Mouse (Mus musculus) adrenal gland, postnatal 10 days (tissue): ENCODE data around the gene Focad. TPM values are rescaled to one million over a fixed set of nuclear protein-coding genes. Genes with fewer than 3 reads are reported as not detected.

Experiments
- DNase-seq: peaks from one replicate; pipeline ENCODE4 v3.0.0; 2021; ENCODE audit warnings: mixed read lengths
- long read RNA-seq, 2 experiments: library from polyadenylated mRNA; stranded (forward); transcript quantifications; one replicate each; pipeline ENCODE4 v2.0.0; 2021
- total RNA-seq, 2 experiments: library from RNA; stranded (reverse); gene quantifications; 2 replicates each; pipeline ENCODE4 v1.2.3; 2021

Gene Focad
- 10 to 100 TPM; 21.0 to 27.2 TPM for total RNA-seq
- long read RNA-seq, experiment 1, full-length matches to known transcripts: 1 of 21 reads
- long read RNA-seq, experiment 1, partial matches to known transcripts: 18 of 21 reads
- long read RNA-seq, experiment 1, other reads (novel, unspliced or antisense): 2 of 21 reads
- long read RNA-seq, experiment 2, full-length matches to known transcripts: 6 of 11 reads
- long read RNA-seq, experiment 2, partial matches to known transcripts: 2 of 11 reads
- long read RNA-seq, experiment 2, other reads (novel, unspliced or antisense): 3 of 11 reads

GRCm38 (mm10) chr4:88094062-88094767 lies at the start of gene Focad:
TSS of gene Focad (plus strand) at chr4:88094629.
- DNase-seq: peak; percentile 99

DNA sequence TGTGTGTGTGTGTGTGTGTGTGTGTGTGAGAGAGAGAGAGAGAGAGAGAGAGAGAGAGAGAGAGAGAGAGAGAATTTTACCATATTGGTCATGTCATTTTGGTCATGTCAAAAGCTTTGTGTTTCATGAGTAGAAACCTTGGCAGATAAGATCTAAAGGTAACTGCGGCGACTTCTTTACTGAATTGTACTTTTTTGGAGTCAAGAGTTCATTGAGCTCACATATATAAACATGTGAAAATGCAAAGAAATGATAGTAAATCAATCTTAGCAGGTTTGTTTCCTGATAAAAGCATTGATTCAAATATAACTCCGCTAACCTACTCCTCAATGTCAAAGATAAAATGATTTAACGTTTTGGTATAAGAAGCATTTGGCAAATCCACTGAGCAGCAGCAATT lies 49.3 kb upstream of the Focad start:
- no peak for DNase-seq

GRCm38 (mm10) chr4:88046280-88046679 lies 48.1 kb upstream of the Focad start:
- DNase-seq: no peak

- no peak for DNase-seq
Observed at GRCm38 (mm10) chr4:88075388-88075787, 19.0 kb upstream of the Focad start.

DNA sequence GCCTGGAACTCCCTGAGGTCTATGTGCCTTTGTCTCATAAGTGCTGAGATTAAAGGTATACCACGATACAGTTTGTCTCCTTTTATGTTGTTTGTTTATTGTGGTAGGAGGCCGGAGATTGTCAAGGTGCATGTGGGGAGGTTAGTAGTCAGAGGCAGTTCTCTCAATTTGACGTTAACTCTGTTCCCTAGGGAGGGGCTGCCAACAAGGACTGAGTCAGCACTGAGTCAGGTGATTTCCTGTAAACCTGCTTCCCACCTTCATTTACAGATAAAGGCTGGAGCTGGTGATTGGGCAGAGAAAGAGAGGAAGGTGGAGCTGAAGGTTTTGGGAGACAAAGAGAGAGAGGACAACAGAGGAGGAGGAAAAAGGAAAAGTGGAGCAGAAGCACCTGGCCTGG lies 15.4 kb upstream of the Focad start:
- DNase-seq: no peak

DNA sequence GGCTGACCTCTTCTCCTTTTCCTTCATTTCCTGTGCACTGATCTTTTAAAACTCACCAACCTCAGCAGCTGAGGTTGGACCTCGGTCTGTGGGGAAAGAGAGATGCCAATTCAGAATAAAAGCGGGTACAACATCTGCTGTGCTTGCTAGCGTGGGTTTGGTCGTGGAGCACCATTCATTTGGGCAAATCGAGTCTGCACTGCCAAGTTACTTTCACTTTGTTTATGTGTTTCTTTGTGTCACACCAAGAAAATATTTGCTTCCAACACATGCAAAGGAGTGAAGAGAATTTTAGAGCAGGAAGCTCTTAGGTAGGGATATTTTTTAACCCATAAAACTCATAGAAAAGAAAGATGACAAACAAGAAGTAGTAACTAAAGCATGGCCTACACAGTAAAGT lies 13.0 kb upstream of the Focad start:
- DNase-seq: no peak

GRCm38 (mm10) chr4:88081885-88082284 lies 12.5 kb upstream of the Focad start:
- no peak for DNase-seq

DNA sequence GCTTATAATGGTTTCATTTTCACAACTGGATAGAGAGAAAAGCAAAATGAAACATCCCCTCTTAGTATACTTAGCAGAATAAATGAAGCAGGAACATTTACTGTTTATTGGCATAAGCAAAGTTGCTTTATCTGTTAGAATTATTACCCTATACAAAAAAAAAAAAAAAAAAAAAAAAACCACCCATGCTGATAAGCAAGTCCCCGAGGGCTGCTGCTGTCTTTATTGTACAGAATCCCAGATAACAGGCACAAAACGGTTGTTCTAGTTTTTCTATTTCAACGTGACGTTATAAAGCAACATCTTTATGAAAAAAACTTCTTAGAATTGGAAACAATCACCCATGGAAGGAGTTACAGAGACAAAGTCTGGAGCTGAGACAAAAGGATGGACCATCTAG lies 12.0 kb upstream of the Focad start:
- DNase-seq: no peak

DNA sequence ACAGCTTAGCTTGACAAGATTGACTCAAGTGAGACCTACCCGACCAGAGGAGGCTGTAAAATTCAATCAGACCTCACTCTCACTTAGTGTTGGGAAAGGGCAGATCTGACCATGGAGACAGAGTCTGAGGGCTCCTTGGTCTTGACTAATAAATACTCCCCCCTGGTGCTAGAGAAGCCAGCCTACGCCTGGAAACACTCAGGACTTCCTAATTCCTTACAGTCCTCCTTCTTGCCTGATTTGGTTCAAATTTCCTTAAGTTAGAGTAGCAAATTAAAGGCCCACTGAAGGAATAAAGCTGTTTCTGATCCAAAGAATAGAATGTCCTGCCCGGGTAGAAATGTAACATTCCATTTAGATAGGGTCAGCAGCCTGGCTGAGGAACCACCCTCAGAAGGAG lies 10.6 kb upstream of the Focad start:
- DNase-seq: no peak

GRCm38 (mm10) chr4:88090316-88090715 lies 4.1 kb upstream of the Focad start:
- no peak for DNase-seq

DNA sequence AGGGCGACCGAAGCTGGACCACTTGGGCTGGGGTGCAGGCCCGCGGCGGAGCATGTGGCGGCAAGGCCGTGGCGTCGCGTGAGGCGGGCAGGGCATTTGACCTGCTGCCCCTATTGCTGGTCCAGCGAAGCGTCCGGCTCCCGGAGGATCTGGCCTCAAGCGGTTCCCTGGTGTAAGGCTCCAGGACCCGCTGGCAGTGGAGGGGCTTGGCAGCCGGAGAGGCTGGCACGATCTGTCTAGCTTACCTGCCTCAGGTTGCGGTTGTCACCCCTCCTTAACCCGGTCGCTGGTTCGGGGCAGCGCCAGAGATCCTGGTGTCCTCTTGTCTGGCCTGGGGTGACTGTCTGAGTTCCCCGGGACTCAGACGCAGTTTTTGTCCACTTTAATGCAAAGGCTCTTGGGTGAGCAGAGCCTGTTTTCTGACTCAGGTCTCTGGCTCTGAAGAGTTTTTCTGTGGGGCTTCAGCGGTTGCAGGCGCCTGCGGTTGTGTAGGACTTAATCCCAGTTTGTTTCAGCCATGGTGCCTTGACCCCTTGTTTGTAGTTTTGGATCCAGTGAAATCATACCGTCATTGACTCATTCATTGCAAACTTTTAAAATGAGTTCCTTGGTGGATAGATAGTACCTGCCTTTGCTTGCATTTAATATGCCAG lies 465 bp downstream of the Focad start:
- DNase-seq: no peak

DNA sequence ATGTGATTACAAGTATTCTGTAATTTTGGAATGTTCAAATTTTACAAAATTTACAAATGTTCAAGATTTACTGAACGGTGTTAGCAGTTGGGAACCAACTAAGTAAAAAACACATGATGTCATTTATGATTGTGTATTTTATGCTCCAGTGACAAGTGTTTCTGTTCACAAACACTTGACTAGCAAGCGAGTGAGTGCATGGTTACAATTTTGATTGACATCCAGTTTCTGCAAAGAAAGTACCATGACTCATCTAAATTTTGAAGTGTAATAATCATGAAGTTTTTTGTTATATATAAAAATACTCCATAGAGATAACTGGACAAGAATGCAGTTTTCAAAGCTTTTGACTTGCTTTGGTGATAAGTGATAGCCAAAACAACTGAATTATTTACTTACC lies 1.3 kb downstream of the Focad start:
- DNase-seq: no peak

DNA sequence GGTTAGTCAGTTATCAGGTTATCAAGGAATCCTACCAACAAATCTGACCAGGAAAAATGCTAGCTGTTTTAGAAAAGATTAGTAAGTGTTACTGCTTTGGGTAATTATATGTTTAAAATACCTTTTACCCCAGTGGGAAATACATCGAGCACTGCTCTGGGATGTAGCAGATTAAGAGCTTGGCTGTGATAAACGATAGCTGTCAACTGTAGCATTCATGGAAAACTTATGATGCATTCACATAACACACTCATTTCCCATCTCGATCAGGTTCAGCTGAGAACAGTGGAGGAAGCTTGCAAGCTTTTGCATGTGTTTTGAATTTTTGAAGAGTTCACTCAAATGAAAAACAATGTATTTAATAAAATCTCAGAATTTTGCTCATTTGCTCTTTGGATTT lies 14.2 kb downstream of the Focad start:
- no peak for DNase-seq

GRCm38 (mm10) chr4:88117331-88117730 lies 22.9 kb downstream of the Focad start:
- DNase-seq: no peak

DNA sequence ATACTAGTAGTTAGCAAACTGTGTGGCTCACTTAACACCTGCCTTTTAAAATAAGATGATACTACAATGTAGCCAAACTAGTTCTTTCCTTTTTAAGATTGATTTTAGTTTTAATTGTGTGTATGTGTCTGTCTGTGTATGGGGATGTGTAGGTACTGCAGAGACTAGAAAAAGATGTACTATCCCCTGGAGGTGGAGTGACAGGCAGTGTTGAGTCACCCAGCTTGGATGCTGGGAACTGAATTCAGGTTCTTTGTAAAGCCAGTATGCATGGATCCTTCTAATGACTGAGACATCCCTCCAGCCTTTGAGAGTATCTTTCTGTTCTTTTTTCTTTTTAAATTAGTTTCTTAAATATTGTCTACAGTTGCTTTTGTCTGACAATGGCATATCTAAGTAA lies 23.5 kb downstream of the Focad start:
- DNase-seq: no peak

- DNase-seq: no peak
Observed at GRCm38 (mm10) chr4:88118750-88119395, 24.4 kb downstream of the Focad start.

- no peak for DNase-seq
Observed at GRCm38 (mm10) chr4:88120091-88120490, 25.7 kb downstream of the Focad start.

DNA sequence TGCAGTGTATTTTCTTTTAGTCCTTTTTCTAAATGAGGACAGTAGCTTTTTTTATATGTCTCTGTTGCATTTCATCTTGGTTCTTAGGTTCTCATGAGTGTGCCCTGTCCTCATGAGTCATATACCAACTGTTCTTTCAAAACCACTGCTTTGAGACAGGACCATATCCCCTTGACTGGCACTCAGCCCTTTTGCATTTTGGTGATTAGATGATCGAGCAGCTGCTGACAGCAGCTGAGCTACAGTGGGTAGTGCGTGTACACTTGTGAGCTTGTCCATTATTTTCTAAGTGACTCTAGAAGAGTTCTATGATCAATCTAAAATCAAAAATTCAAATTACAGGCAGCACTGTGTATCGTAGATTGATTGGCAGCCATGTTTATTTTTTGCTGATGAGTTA lies 28.0 kb downstream of the Focad start:
- no peak for DNase-seq

DNA sequence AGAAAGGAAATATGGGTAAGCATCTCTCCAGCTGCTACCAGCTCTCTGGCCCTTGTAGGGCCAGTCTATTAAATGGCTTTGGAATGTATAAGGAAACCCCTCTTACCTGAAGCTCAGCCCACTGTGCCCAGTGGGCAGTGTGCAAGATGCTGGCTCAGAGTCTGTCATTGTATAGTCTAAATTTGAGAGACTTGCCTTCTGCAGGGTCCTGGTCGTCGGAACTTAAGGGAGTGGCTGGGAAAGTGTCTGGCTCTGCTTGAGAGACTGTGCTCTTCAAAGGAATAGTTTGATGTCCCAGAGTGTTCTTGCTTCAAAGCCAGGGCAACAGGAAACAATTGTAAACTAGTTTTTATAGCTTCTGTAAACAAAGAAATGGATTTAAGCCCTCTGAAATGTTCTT lies 41.5 kb downstream of the Focad start:
- no peak for DNase-seq

DNA sequence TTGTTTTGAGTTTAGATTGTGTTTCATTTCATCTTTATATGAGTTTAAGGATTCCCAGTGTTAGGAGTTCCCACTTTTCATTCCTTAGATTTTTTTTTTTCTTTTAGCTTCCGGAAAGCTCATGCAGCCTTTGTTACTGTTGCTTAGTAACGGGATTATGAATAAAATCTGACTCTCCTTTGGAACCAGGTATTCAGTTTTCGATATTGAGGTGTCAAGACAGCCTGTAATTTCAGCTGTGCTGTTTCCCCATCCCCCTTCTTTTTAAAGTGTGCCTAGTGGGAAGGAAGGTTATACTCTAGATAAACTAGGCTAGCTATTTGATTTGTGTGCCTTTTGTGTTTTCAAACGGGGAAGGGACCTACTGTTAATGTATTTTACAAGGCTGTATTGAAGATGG lies 42.1 kb downstream of the Focad start:
- DNase-seq: no peak

- no peak for DNase-seq
Observed at GRCm38 (mm10) chr4:88138366-88138917, 44.0 kb downstream of the Focad start.

GRCm38 (mm10) chr4:88149462-88149861 lies 55.0 kb downstream of the Focad start:
- DNase-seq: no peak
